Mouse (Mus musculus) G1E (cell line): ENCODE measurements around the gene Gm12169.

Source experiments
- CTCF ChIP-seq: IDR thresholded peaks from 2 replicates; pipeline ENCODE4 v1.5.1; 2012; ENCODE audit warnings: low read depth, low read length, inconsistent platforms, mixed read lengths
- TAL1 ChIP-seq: conservative IDR thresholded peaks from 2 replicates; pipeline ENCODE4 v1.6.1; 2012; ENCODE audit warnings: low read depth, low read length, inconsistent platforms, mixed read lengths

GRCm38 (mm10) chr11:46523912-46524311 lies at the start of gene Gm12169:
- TF ChIP-seq CTCF (no peak), TAL1 (no peak)
